In genomic region chr2:171743111-171743510, GRCm38 (mm10) we compare ENCODE assay signal across 12 mouse cellular contexts.
DNase-seq lines count a peak whose midpoint lies in the region; ATAC-seq and TF ChIP-seq lines count a peak whose summit lies in the region.
"Had no signal": no experiment of that assay in that cellular context is flagged by ENCODE, and none has a peak within 500 bp of the region (broad histone marks: within the 10 kb centered on the region; RNA-seq: fewer than 3 reads in every experiment).

No protein-coding gene starts in this region.

- H3K36me3 ChIP-seq in heart, adult 2 months (ENCODE audit: control insufficient read depth, insufficient read depth, low read length): no peaks in the 10 kb centered on the region
- no peaks in the 10 kb centered on the region for H3K36me3 ChIP-seq in limb, embryonic 13.5 days
- H3K36me3 ChIP-seq in stomach, embryonic 16.5 days (ENCODE audit: control insufficient read depth, insufficient read depth, low read length): no peaks in the 10 kb centered on the region

- no peak overlapping the region for H3K4me3 ChIP-seq in heart, adult 2 months
- no peak overlapping the region for H3K4me3 ChIP-seq in limb, embryonic 13.5 days
- H3K4me3 ChIP-seq in stomach, embryonic 16.5 days (replicated peaks; ENCODE audit: low read length): no peak overlapping the region

- intact Hi-C loops in heart, adult 2 months (cut with DNase I): no loop called here

- H3K27ac ChIP-seq in heart, adult 2 months: no peak overlapping the region
- no peak overlapping the region for H3K27ac ChIP-seq in limb, embryonic 13.5 days
- H3K27ac ChIP-seq in stomach, embryonic 16.5 days (ENCODE audit: low read length): peak overlapping the region; percentile 57

- no peak for TF ChIP-seq EP300 in heart, adult 2 months (IDR thresholded peaks at IDR 0.05; ENCODE audit: insufficient read depth, low read depth, low read length)

- H3K27me3 ChIP-seq in heart, adult 2 months (ENCODE audit: control insufficient read depth, insufficient read depth, low read length): no peaks in the 10 kb centered on the region
- no peaks in the 10 kb centered on the region for H3K27me3 ChIP-seq in limb, embryonic 13.5 days
- no peaks in the 10 kb centered on the region for H3K27me3 ChIP-seq in stomach, embryonic 16.5 days (ENCODE audit: control insufficient read depth, insufficient read depth, low read length)

- TF ChIP-seq POLR2A in heart, adult 2 months (IDR thresholded peaks at IDR 0.05; ENCODE audit: insufficient read depth, low read depth, low read length): no peak

- no peak overlapping the region for H3K9ac ChIP-seq in heart, adult 2 months (ENCODE audit: low read depth, low read length)
- H3K9ac ChIP-seq in limb, embryonic 13.5 days: no peak overlapping the region
- no peak overlapping the region for H3K9ac ChIP-seq in stomach, embryonic 16.5 days (ENCODE audit: low read length)
- H3K9ac ChIP-seq: liver, postnatal 0 days had no signal

- TF ChIP-seq CTCF in heart, adult 2 months (IDR thresholded peaks at IDR 0.05): no peak

- WGBS in heart, adult 2 months: 23% methylated on average over 2 of the region's 2 CpGs
- 5% methylated on average over 2 of the region's 2 CpGs for WGBS in limb, embryonic 13.5 days
- 15% methylated on average over 2 of the region's 2 CpGs for WGBS in stomach, embryonic 16.5 days

- no peaks in the 10 kb centered on the region for H3K4me1 ChIP-seq in heart, adult 2 months (ENCODE audit: control insufficient read depth, insufficient read depth, low read length)
- peaks cover 25% of the 10 kb centered on the region for H3K4me1 ChIP-seq in limb, embryonic 13.5 days
- H3K4me1 ChIP-seq in stomach, embryonic 16.5 days (ENCODE audit: control insufficient read depth, insufficient read depth, low read length): no peaks in the 10 kb centered on the region

- no peak overlapping the region for H3K4me2 ChIP-seq in limb, embryonic 13.5 days (replicated peaks)
- no peak overlapping the region for H3K4me2 ChIP-seq in stomach, embryonic 16.5 days (ENCODE audit: low read depth, low read length)

- peaks cover 5% of the 10 kb centered on the region; the same call in 1 of the 2 replicates for H3K9me3 ChIP-seq in limb, embryonic 13.5 days
- H3K9me3 ChIP-seq in stomach, embryonic 16.5 days (replicated peaks; ENCODE audit: control insufficient read depth, low read length): no peaks in the 10 kb centered on the region

- peak; percentile 15 for DNase-seq in heart, postnatal 4 days
- no peak for DNase-seq in heart, adult 2 months
- DNase-seq in retina, embryonic 14.5 days (ENCODE audit: low spot score): peak; percentile 21
- no peak for DNase-seq in retina, postnatal 1 day
- DNase-seq in layer of hippocampus, postnatal 14 days (ENCODE audit: low spot score in 2 of 2): no peak
- DNase-seq: cerebellum, postnatal 36 days; heart, postnatal 36 days; liver, postnatal 0 days; right cerebral cortex, postnatal 4 days had no signal

- peak; percentile 86; the same call in 1 of the 2 replicates for ATAC-seq in limb, embryonic 13.5 days (ENCODE audit: low FRiP score, low read depth)
- ATAC-seq in stomach, embryonic 16.5 days (ENCODE audit: insufficient read depth, low FRiP score): peak; percentile 33; the same call in 1 of the 2 replicates
- no peak for ATAC-seq in activated CD4-positive, CD25-positive, alpha-beta regulatory T cell, adult 4 months
- ATAC-seq: liver, postnatal 0 days had no signal

- H3K79me2 ChIP-seq in heart, adult 2 months (replicated peaks; ENCODE audit: control insufficient read depth, insufficient read depth, low read length): no peaks in the 10 kb centered on the region

Comparison
In these comparisons a context has a peak if more than half of its experiments do, and no peak if none do; other contexts are left out.
1. DNase-seq: peak in heart, postnatal 4 days (single experiment) and retina, embryonic 14.5 days (single experiment); none in heart, adult 2 months (0 of 2), retina, postnatal 1 day (single experiment) and layer of hippocampus, postnatal 14 days (0 of 2).